Mouse (Mus musculus): Measurements from ENCODE around the gene Ubap2l. TPM values are rescaled to one million over a fixed set of nuclear protein-coding genes. Genes with fewer than 3 reads are reported as not detected.
A peak's percentile ranks its signal among the peaks of the same experiment; 100 is the strongest.

The Ubap2l gene
- 199 and 208 TPM in 2 replicates for polyA plus RNA-seq (2012; rRNA removed)

- TF ChIP-seq POLR2A (IDR thresholded peaks at IDR 0.05; ENCODE audit: control insufficient read depth, extremely low read depth, insufficient read depth, low read length, poor library complexity) (peak; percentile 72), CTCF (IDR thresholded peaks at IDR 0.05; ENCODE audit: borderline replicate concordance, control insufficient read depth, extremely low read depth, insufficient read depth, low read length, poor library complexity) (no peak)
- no peaks in the 10 kb centered on the region for H3K27me3 ChIP-seq (ENCODE audit: control insufficient read depth, insufficient read depth, low read length)
- peak within 1 kb of the TSS; percentile 97 for H3K4me3 ChIP-seq (ENCODE audit: control insufficient read depth, insufficient read depth, low read length)
- H3K4me1 ChIP-seq (replicated peaks; ENCODE audit: control insufficient read depth, insufficient read depth, low read length) = no peaks in the 10 kb centered on the region
- H3K36me3 ChIP-seq (ENCODE audit: control insufficient read depth, insufficient read depth, low read length) = peaks cover 23% of the 10 kb centered on the region
- peak within 1 kb of the TSS; percentile 77 for H3K27ac ChIP-seq (ENCODE audit: control insufficient read depth, insufficient read depth, low read length)
- WGBS = under 1% methylated on average over 81 of the region's 81 CpGs
- peak; percentile 91 for DNase-seq
Observed at GRCm38 (mm10) chr3:90052351-90053241, at the start of gene Ubap2l. Ubap2l (minus strand) TSS chr3:90052628.

GRCm38 (mm10) chr3:90101673-90102072, 49.2 kb upstream of the Ubap2l start:
- Histone ChIP-seq H3K27me3 (ENCODE audit: control insufficient read depth, insufficient read depth, low read length) (no peaks in the 10 kb centered on the region), H3K4me1 (replicated peaks; ENCODE audit: control insufficient read depth, insufficient read depth, low read length) (no peaks in the 10 kb centered on the region), H3K4me3 (ENCODE audit: control insufficient read depth, insufficient read depth, low read length) (no peak overlapping the region), H3K36me3 (ENCODE audit: control insufficient read depth, insufficient read depth, low read length) (peaks cover 31% of the 10 kb centered on the region), H3K27ac (ENCODE audit: control insufficient read depth, insufficient read depth, low read length) (no peak overlapping the region)
- TF ChIP-seq POLR2A (IDR thresholded peaks at IDR 0.05; ENCODE audit: control insufficient read depth, extremely low read depth, insufficient read depth, low read length, poor library complexity) = no peak
- no peak for TF ChIP-seq CTCF (IDR thresholded peaks at IDR 0.05; ENCODE audit: borderline replicate concordance, control insufficient read depth, extremely low read depth, insufficient read depth, low read length, poor library complexity)
- no peak for DNase-seq
- WGBS = 70% methylated on average over 2 of the region's 2 CpGs

- H3K36me3 ChIP-seq (ENCODE audit: control insufficient read depth, insufficient read depth, low read length) = peaks cover 31% of the 10 kb centered on the region
- H3K27me3 ChIP-seq (ENCODE audit: control insufficient read depth, insufficient read depth, low read length) = no peaks in the 10 kb centered on the region
- no peak for DNase-seq
- no peak overlapping the region for H3K27ac ChIP-seq (ENCODE audit: control insufficient read depth, insufficient read depth, low read length)
- H3K4me3 ChIP-seq (ENCODE audit: control insufficient read depth, insufficient read depth, low read length) = no peak overlapping the region
- no peak for TF ChIP-seq CTCF (IDR thresholded peaks at IDR 0.05; ENCODE audit: borderline replicate concordance, control insufficient read depth, extremely low read depth, insufficient read depth, low read length, poor library complexity)
- TF ChIP-seq POLR2A (IDR thresholded peaks at IDR 0.05; ENCODE audit: control insufficient read depth, extremely low read depth, insufficient read depth, low read length, poor library complexity) = no peak
- H3K4me1 ChIP-seq (replicated peaks; ENCODE audit: control insufficient read depth, insufficient read depth, low read length) = no peaks in the 10 kb centered on the region
- 95% methylated on average over 3 of the region's 3 CpGs for WGBS
Observed at GRCm38 (mm10) chr3:90101010-90101409, 48.6 kb upstream of the Ubap2l start.

GRCm38 (mm10) chr3:90097928-90098327, 45.5 kb upstream of the Ubap2l start:
- DNase-seq = no peak
- Histone ChIP-seq H3K4me3 (ENCODE audit: control insufficient read depth, insufficient read depth, low read length) (no peak overlapping the region), H3K36me3 (ENCODE audit: control insufficient read depth, insufficient read depth, low read length) (peaks cover 57% of the 10 kb centered on the region), H3K4me1 (replicated peaks; ENCODE audit: control insufficient read depth, insufficient read depth, low read length) (no peaks in the 10 kb centered on the region), H3K27ac (ENCODE audit: control insufficient read depth, insufficient read depth, low read length) (no peak overlapping the region), H3K27me3 (ENCODE audit: control insufficient read depth, insufficient read depth, low read length) (no peaks in the 10 kb centered on the region)
- TF ChIP-seq CTCF (IDR thresholded peaks at IDR 0.05; ENCODE audit: borderline replicate concordance, control insufficient read depth, extremely low read depth, insufficient read depth, low read length, poor library complexity) (no peak), POLR2A (IDR thresholded peaks at IDR 0.05; ENCODE audit: control insufficient read depth, extremely low read depth, insufficient read depth, low read length, poor library complexity) (no peak)
- WGBS = 92% methylated on average over 5 of the region's 5 CpGs

- Histone ChIP-seq H3K4me3 (ENCODE audit: control insufficient read depth, insufficient read depth, low read length) (no peak overlapping the region), H3K4me1 (replicated peaks; ENCODE audit: control insufficient read depth, insufficient read depth, low read length) (no peaks in the 10 kb centered on the region), H3K36me3 (ENCODE audit: control insufficient read depth, insufficient read depth, low read length) (peaks cover 79% of the 10 kb centered on the region), H3K27me3 (ENCODE audit: control insufficient read depth, insufficient read depth, low read length) (no peaks in the 10 kb centered on the region), H3K27ac (ENCODE audit: control insufficient read depth, insufficient read depth, low read length) (no peak overlapping the region)
- DNase-seq = no peak
- 94% methylated on average over 3 of the region's 3 CpGs for WGBS
- TF ChIP-seq POLR2A (IDR thresholded peaks at IDR 0.05; ENCODE audit: control insufficient read depth, extremely low read depth, insufficient read depth, low read length, poor library complexity) = no peak
- no peak for TF ChIP-seq CTCF (IDR thresholded peaks at IDR 0.05; ENCODE audit: borderline replicate concordance, control insufficient read depth, extremely low read depth, insufficient read depth, low read length, poor library complexity)
Observed at GRCm38 (mm10) chr3:90094453-90094852, 42.0 kb upstream of the Ubap2l start.

- H3K4me1 ChIP-seq (replicated peaks; ENCODE audit: control insufficient read depth, insufficient read depth, low read length) = no peaks in the 10 kb centered on the region
- H3K4me3 ChIP-seq (ENCODE audit: control insufficient read depth, insufficient read depth, low read length) = no peak overlapping the region
- no peak for DNase-seq
- TF ChIP-seq CTCF (IDR thresholded peaks at IDR 0.05; ENCODE audit: borderline replicate concordance, control insufficient read depth, extremely low read depth, insufficient read depth, low read length, poor library complexity) (no peak), POLR2A (IDR thresholded peaks at IDR 0.05; ENCODE audit: control insufficient read depth, extremely low read depth, insufficient read depth, low read length, poor library complexity) (no peak)
- 92% methylated on average over 6 of the region's 6 CpGs for WGBS
- peaks cover 89% of the 10 kb centered on the region for H3K36me3 ChIP-seq (ENCODE audit: control insufficient read depth, insufficient read depth, low read length)
- no peaks in the 10 kb centered on the region for H3K27me3 ChIP-seq (ENCODE audit: control insufficient read depth, insufficient read depth, low read length)
- no peak overlapping the region for H3K27ac ChIP-seq (ENCODE audit: control insufficient read depth, insufficient read depth, low read length)
Observed at GRCm38 (mm10) chr3:90090892-90091291, 38.5 kb upstream of the Ubap2l start.
